Mouse (Mus musculus) stomach, embryonic 15.5 days (tissue): Measurements from ENCODE around the gene Pygm. TPM values are rescaled to one million over a fixed set of nuclear protein-coding genes. Genes with fewer than 3 reads are reported as not detected.

ENCODE experiments used
- ATAC-seq: fragments of 200-750 bp; cut with Nextera tagmentation; 2 replicates; pipeline ENCODE4 v1.8.0; 2017; ENCODE audit warnings: low read depth, moderate number of reproducible peaks, moderate TSS enrichment; ENCODE audit not compliant: insufficient read depth, low FRiP score
- H3K27ac ChIP-seq: fragments of 300-500 bp; sonication (generic); 2 replicates; pipeline ENCODE4 v1.5.1; 2015; ENCODE audit warnings: mild to moderate bottlenecking, inconsistent platforms
- H3K27me3 ChIP-seq: fragments of 300-500 bp; sonication (generic); replicated peaks from 2 replicates; pipeline ENCODE4 v1.6.1; 2015; ENCODE audit warnings: inconsistent platforms
- H3K36me3 ChIP-seq: fragments of 300-500 bp; sonication (generic); 2 replicates; pipeline ENCODE4 v1.6.1; 2015; ENCODE audit warnings: inconsistent platforms
- H3K4me1 ChIP-seq: fragments of 300-500 bp; sonication (generic); 2 replicates; pipeline ENCODE4 v1.6.1; 2015; ENCODE audit warnings: inconsistent platforms
- H3K4me2 ChIP-seq: fragments of 300-500 bp; sonication (generic); 2 replicates; pipeline ENCODE4 v1.6.1; 2015; ENCODE audit warnings: mild to moderate bottlenecking, inconsistent platforms
- H3K4me3 ChIP-seq: fragments of 300-500 bp; sonication (generic); replicated peaks from 2 replicates; pipeline ENCODE4 v1.5.1; 2015; ENCODE audit warnings: inconsistent platforms
- H3K9ac ChIP-seq: fragments of 300-500 bp; sonication (generic); 2 replicates; pipeline ENCODE4 v1.6.1; 2015; ENCODE audit warnings: inconsistent platforms
- H3K9me3 ChIP-seq: fragments of 300-500 bp; sonication (generic); 2 replicates; pipeline ENCODE4 v1.6.1; 2016; ENCODE audit warnings: inconsistent platforms
- WGBS: fragments of 180-500 bp; shearing (Covaris S2); methylation state at CpG from one replicate; pipeline ENCODE4 v1.1.7; 2015; 5-methylcytosine and 5-hydroxymethylcytosine counted together
- polyA plus RNA-seq: library from polyadenylated mRNA; unstranded; fragments of >200 nt; fragmentation: Nextera tagmentation; extraction: Ambion mirVana; gene quantifications from 2 replicates; pipeline ENCODE4 v1.2.1, GENCODE M21; 2015

The Pygm gene
- polyA plus RNA-seq, 1 experiment from 2014 or later, result 10.3 TPM

DNA sequence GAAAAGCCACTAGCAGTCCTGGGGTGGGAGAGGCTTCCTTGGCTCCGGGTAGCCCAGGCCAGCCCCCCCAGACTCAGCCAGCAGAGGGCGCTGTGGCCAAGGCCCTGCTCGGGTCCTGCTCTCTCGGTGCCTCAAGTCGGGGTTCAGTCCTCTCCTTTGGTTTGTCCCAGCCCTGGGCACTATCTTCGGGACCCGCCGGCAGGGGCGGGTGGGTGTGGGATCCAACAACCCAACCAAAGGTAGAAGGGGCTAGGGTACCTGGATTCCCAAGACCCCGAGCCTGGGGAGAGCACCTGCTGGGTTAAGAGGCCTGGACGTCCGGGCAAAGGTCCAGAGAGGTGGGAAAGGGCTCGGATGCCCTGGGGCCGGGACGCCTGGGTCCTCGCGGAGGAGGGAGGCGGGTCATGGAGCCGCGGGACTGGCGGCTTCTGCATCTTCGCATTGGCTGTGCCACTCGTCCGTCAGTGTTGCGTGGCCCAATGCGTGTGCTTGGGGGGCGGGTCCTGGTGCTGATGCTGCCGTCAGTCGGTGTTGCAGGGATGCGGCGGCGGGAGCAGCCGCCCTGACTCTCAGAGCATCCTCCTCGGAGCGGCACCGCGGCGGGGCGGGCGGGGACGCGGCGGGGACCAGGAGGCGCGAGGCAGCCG, 34.2 kb downstream of the Pygm start, which contains the start of gene Nrxn2:
TSS of gene Nrxn2 (plus strand) at position 499 of the 647 bp plus-strand sequence.
- H3K27me3 ChIP-seq, result peaks cover 52% of the 10 kb centered on the region
- WGBS, result under 1% methylated on average over 33 of the region's 46 CpGs
- H3K9ac ChIP-seq, result no peak within 1 kb of the TSS

DNA sequence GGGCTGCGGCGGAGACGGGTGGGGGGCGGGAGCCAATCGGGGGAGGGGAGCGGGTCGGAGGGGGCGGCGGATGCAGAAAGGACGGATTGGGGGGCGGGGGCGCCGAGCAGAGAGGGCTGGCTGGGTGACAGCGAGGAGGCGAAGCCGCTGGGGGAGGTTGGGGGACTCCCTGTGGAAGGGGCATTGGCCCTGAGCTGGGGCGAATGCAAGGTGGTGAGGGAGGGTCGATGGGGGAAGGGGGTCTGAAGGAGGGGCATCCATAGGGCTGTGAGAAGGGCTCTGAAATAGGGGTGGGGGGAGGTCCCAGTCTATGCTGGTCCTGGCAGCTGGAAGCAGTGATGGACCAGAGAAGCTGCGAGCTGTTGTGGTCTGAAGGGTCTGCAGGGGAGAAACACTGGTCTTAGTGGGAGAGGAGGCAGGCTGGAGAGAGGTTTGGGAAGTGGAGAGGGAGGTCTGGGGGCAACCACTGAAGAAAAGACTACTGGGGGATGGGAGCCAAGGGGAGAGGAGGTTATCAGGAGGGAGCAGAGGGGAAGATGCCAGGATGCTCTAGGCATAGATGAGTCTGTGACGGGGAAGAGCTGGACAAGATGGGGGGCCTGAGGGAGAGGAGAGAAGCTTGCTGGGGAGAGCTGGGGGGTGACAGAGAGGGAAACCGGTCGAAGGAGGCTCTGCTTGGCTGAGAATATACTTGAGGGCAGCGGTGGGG, 34.9 kb downstream of the Pygm start:
- H3K4me3 ChIP-seq, result peak overlapping the region; percentile 46
- no peak overlapping the region for H3K9ac ChIP-seq
- no peak for ATAC-seq
- H3K4me2 ChIP-seq, result peak overlapping the region; percentile 94
- no peaks in the 10 kb centered on the region for H3K36me3 ChIP-seq
- WGBS, result 8% methylated on average over 23 of the region's 23 CpGs
- H3K27ac ChIP-seq, result no peak overlapping the region
- peaks cover 17% of the 10 kb centered on the region for H3K4me1 ChIP-seq
- peaks cover 55% of the 10 kb centered on the region for H3K27me3 ChIP-seq
- no peaks in the 10 kb centered on the region for H3K9me3 ChIP-seq

More for the DNA sequence above, 34.2 kb downstream of the Pygm start, which contains the start of gene Nrxn2:
- Histone ChIP-seq H3K9me3 (no peaks in the 10 kb centered on the region), H3K36me3 (no peaks in the 10 kb centered on the region), H3K4me1 (peaks cover 17% of the 10 kb centered on the region), H3K4me3 (peak within 1 kb of the TSS; percentile 46), H3K4me2 (peak within 1 kb of the TSS; percentile 94), H3K27ac (no peak within 1 kb of the TSS)
- peak; percentile 87 for ATAC-seq

GRCm38 (mm10) chr19:6419805-6420310, 35.7 kb downstream of the Pygm start:
- H3K4me1 ChIP-seq, result peaks cover 17% of the 10 kb centered on the region
- no peak for ATAC-seq
- no peaks in the 10 kb centered on the region for H3K36me3 ChIP-seq
- no peak overlapping the region for H3K4me3 ChIP-seq
- peaks cover 62% of the 10 kb centered on the region for H3K27me3 ChIP-seq
- no peak overlapping the region for H3K27ac ChIP-seq
- H3K4me2 ChIP-seq, result no peak overlapping the region
- WGBS, result 61% methylated on average over 9 of the region's 9 CpGs
- H3K9me3 ChIP-seq, result no peaks in the 10 kb centered on the region
- no peak overlapping the region for H3K9ac ChIP-seq

DNA sequence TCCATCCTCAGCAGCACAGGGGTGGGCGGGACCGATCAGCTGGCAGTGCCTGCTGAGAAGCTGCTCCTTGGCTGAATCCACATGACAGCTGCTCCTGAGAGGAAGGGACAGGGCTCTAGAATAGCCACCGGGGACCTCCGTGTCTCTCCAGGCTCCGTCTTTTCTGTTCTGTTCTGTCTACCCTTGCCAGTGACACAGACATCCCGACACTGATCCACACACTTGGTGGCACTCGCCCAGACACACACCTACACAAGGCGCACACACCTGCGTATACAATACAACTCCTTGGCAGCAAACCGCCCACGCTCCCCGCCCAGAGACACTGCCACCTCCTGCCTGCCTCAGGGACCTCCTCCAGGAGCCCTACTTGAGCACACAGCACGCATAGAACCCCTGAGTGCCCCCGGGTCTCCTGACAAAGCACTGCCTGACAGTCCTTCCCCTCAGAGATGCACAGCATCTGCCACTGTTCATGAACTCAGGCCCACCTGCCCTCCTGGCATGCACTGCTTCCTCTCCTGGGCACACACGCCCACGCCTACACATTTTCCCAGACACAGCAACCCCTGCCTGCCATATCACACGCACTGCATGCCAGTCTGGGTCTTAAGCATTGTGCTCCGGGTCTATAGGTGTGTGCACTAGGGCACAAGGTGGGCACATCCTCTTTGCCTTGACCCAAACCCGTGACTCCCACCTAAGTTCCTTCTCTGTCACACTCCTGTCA, 36.4 kb downstream of the Pygm start:
- no peaks in the 10 kb centered on the region for H3K9me3 ChIP-seq
- H3K36me3 ChIP-seq, result no peaks in the 10 kb centered on the region
- no peak overlapping the region for H3K4me2 ChIP-seq
- H3K4me3 ChIP-seq, result no peak overlapping the region
- H3K27me3 ChIP-seq, result peaks cover 70% of the 10 kb centered on the region
- 55% methylated on average over 19 of the region's 19 CpGs for WGBS
- no peak overlapping the region for H3K9ac ChIP-seq
- H3K4me1 ChIP-seq, result peaks cover 17% of the 10 kb centered on the region
- ATAC-seq, result no peak
- no peak overlapping the region for H3K27ac ChIP-seq

GRCm38 (mm10) chr19:6421211-6421590, 37.0 kb downstream of the Pygm start:
- 61% methylated on average over 9 of the region's 9 CpGs for WGBS
- H3K9ac ChIP-seq, result no peak overlapping the region
- ATAC-seq, result no peak
- H3K4me1 ChIP-seq, result peaks cover 15% of the 10 kb centered on the region
- peaks cover 75% of the 10 kb centered on the region for H3K27me3 ChIP-seq
- no peak overlapping the region for H3K4me3 ChIP-seq
- no peak overlapping the region for H3K4me2 ChIP-seq
- no peaks in the 10 kb centered on the region for H3K36me3 ChIP-seq
- H3K27ac ChIP-seq, result no peak overlapping the region
- H3K9me3 ChIP-seq, result no peaks in the 10 kb centered on the region

DNA sequence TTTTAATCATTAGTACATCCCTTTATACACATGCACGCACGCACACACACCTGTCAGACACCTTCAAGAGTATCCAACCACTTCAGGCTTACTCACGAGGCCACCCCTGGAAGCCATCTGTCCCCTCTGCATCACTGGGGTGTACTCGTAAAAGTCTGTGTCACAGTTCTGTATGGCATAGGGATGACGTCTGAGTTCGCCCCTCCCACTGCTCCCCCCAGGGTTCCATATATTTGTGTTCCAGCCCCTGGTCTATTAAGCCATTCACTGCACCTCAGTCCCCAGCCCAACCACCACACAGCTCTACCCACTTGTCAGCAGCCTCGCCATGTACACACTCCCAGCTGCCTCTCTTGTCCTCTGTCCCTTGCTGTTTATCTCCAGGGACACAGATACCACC, 37.8 kb downstream of the Pygm start:
- no peak for ATAC-seq
- WGBS, result 68% methylated on average over 7 of the region's 7 CpGs
- Histone ChIP-seq H3K4me1 (peaks cover 9% of the 10 kb centered on the region), H3K4me3 (no peak overlapping the region), H3K27ac (no peak overlapping the region), H3K9ac (no peak overlapping the region), H3K27me3 (peaks cover 83% of the 10 kb centered on the region), H3K9me3 (no peaks in the 10 kb centered on the region), H3K4me2 (no peak overlapping the region), H3K36me3 (no peaks in the 10 kb centered on the region)

DNA sequence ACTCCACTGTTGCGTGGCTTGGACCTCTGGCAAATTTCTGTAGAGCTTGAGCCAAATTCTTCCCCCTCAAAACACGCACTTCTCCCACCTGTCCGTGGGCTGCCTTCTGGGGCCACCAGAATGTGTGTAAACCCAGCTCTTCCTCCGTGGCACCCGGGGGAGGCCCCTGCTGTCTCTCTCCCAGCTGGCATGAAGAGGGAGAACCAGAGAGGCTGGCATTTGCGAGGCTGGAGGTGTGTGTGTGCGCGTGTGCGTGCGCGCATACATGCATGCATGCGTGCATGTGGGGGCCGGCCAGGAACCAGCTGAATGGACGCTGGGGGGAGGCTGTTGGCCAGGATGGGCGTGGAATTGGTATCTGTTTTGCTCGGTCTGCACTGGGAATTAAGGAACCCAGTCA, 39.0 kb downstream of the Pygm start:
- 79% methylated on average over 16 of the region's 16 CpGs for WGBS
- Histone ChIP-seq H3K9ac (no peak overlapping the region), H3K4me1 (peaks cover 13% of the 10 kb centered on the region), H3K9me3 (no peaks in the 10 kb centered on the region), H3K27me3 (peaks cover 90% of the 10 kb centered on the region), H3K27ac (no peak overlapping the region), H3K4me3 (no peak overlapping the region), H3K4me2 (no peak overlapping the region), H3K36me3 (no peaks in the 10 kb centered on the region)
- no peak for ATAC-seq

DNA sequence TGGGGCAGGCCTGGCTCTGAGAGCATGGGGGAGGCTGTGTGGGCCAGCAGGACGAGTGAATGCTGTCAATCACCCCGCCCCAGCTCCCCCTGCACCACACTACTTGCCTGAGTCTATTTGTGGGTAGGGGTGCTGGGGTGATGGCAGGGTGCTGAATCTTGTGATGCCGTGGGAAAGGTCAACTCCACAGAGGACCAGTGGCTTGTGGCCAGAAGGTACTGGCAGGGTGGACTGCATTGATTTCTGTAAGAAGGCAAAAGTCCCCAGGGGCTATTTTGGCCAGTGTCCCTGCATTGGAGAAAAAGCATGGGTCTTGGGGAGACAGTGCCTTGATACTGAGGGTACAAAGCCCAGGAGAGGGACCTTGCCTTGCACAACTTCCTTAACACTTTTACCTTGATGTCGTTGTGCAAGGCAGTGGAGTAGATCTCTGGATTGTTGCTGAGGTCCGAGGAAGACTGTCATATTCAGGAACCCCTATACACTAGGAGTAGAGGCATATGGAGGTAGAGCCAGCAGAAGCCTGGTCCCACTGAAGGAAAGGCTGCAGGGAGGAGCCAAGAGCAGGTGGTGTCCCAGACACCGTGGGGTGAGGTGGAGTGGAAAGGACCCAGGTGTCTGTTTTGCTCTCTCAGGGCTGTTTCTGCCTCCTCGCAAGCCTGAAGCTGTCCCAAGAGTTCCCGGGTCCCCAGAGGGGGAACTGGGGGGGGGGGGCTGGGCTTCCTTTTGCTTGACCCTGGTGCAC, 40.1 kb downstream of the Pygm start:
- peaks cover 16% of the 10 kb centered on the region for H3K4me1 ChIP-seq
- no peak overlapping the region for H3K27ac ChIP-seq
- no peak for ATAC-seq
- H3K9ac ChIP-seq, result no peak overlapping the region
- no peaks in the 10 kb centered on the region for H3K9me3 ChIP-seq
- no peak overlapping the region for H3K4me3 ChIP-seq
- no peak overlapping the region for H3K4me2 ChIP-seq
- WGBS, result 54% methylated on average over 8 of the region's 8 CpGs
- peaks cover 90% of the 10 kb centered on the region for H3K27me3 ChIP-seq
- H3K36me3 ChIP-seq, result no peaks in the 10 kb centered on the region

- Histone ChIP-seq H3K27ac (no peak overlapping the region), H3K36me3 (no peaks in the 10 kb centered on the region), H3K4me1 (peaks cover 16% of the 10 kb centered on the region), H3K9me3 (no peaks in the 10 kb centered on the region), H3K4me2 (no peak overlapping the region), H3K27me3 (peaks cover 90% of the 10 kb centered on the region), H3K9ac (no peak overlapping the region), H3K4me3 (no peak overlapping the region)
- 40% methylated on average over 5 of the region's 5 CpGs for WGBS
- ATAC-seq, result no peak
Observed at GRCm38 (mm10) chr19:6425595-6425994, 41.4 kb downstream of the Pygm start.

GRCm38 (mm10) chr19:6426703-6427500, 42.7 kb downstream of the Pygm start:
- Histone ChIP-seq H3K9ac (no peak overlapping the region), H3K4me3 (no peak overlapping the region), H3K9me3 (no peaks in the 10 kb centered on the region), H3K27ac (no peak overlapping the region), H3K27me3 (peaks cover 87% of the 10 kb centered on the region), H3K4me2 (no peak overlapping the region), H3K4me1 (peaks cover 16% of the 10 kb centered on the region), H3K36me3 (no peaks in the 10 kb centered on the region)
- ATAC-seq, result no peak
- 22% methylated on average over 13 of the region's 13 CpGs for WGBS
